Mouse (Mus musculus) embryo, embryonic 9.5 days (tissue): ENCODE measurements around the gene Hist1h4b.

Experiments
- DNase-seq: peaks from one replicate; pipeline ENCODE4 v3.0.0-alpha.2; 2017; ENCODE audit errors: extremely low spot score

Hist1h4b gene

GRCm38 (mm10) chr13:23799405-23799804 is 42.6 kb downstream of the Hist1h4b start:
- no peak for DNase-seq

- DNase-seq, result no peak
Measured at GRCm38 (mm10) chr13:23804532-23804931, 47.7 kb downstream of the Hist1h4b start.

GRCm38 (mm10) chr13:23806422-23807052 is 49.7 kb downstream of the Hist1h4b start, which contains the start of gene Slc17a2:
Gene Slc17a2 (plus strand): TSS chr13:23806993.
- DNase-seq, result no peak
